Mouse (Mus musculus): Measurements from ENCODE around the gene Phlda1. TPM values are rescaled to one million over a fixed set of nuclear protein-coding genes. Genes with fewer than 3 reads are reported as not detected.

Gene Phlda1
- total RNA-seq, 2 experiments from 2014 or later: 16.9 to 18.8 TPM

- intact Hi-C loops (cut with DNase I): no loop called here
- DNase-seq (ENCODE audit: low spot score): no peak
These were observed 14.5 kb downstream of the Phlda1 start for GRCm38 (mm10) chr10:111520621-111521020.

GRCm38 (mm10) chr10:111521636-111522035 lies 15.6 kb downstream of the Phlda1 start:
- intact Hi-C loops (cut with DNase I): no loop called here
- DNase-seq (ENCODE audit: low spot score): no peak

- intact Hi-C loops (cut with DNase I): no loop called here
These were observed 16.1 kb downstream of the Phlda1 start for GRCm38 (mm10) chr10:111522230-111522629.

GRCm38 (mm10) chr10:111523894-111524293 lies 17.8 kb downstream of the Phlda1 start:
- DNase-seq (ENCODE audit: low spot score): no peak
- intact Hi-C loops (cut with DNase I): no loop called here

More at GRCm38 (mm10) chr10:111522230-111522629, 16.1 kb downstream of the Phlda1 start:
- DNase-seq (ENCODE audit: low spot score): no peak

GRCm38 (mm10) chr10:111527057-111527456 lies 21.0 kb downstream of the Phlda1 start:
- intact Hi-C loops (cut with DNase I): no loop called here

GRCm38 (mm10) chr10:111527613-111528012 lies 21.5 kb downstream of the Phlda1 start:
- intact Hi-C loops (cut with DNase I): no loop called here
- DNase-seq (ENCODE audit: low spot score): no peak

More at GRCm38 (mm10) chr10:111527057-111527456, 21.0 kb downstream of the Phlda1 start:
- DNase-seq (ENCODE audit: low spot score): no peak

- no peak for DNase-seq (ENCODE audit: low spot score)
- intact Hi-C loops (cut with DNase I): no loop called here
These were observed 22.2 kb downstream of the Phlda1 start for GRCm38 (mm10) chr10:111528283-111528682.

- DNase-seq (ENCODE audit: low spot score): no peak
- intact Hi-C loops (cut with DNase I): no loop called here
These were observed 24.3 kb downstream of the Phlda1 start for GRCm38 (mm10) chr10:111530398-111530797.

GRCm38 (mm10) chr10:111534691-111535090 lies 28.6 kb downstream of the Phlda1 start:
- intact Hi-C loops (cut with DNase I): no loop called here
- DNase-seq (ENCODE audit: low spot score): no peak

- intact Hi-C loops (cut with DNase I): no loop called here
These were observed 31.3 kb downstream of the Phlda1 start for GRCm38 (mm10) chr10:111537410-111537809.

GRCm38 (mm10) chr10:111539724-111540324 lies 33.7 kb downstream of the Phlda1 start:
- peak; percentile 23 for DNase-seq (ENCODE audit: low spot score)
- intact Hi-C loops (cut with DNase I): no loop called here

More at GRCm38 (mm10) chr10:111537410-111537809, 31.3 kb downstream of the Phlda1 start:
- DNase-seq (ENCODE audit: low spot score): no peak

GRCm38 (mm10) chr10:111540678-111541077 lies 34.6 kb downstream of the Phlda1 start:
- no peak for DNase-seq (ENCODE audit: low spot score)
- intact Hi-C loops (cut with DNase I): no loop called here

GRCm38 (mm10) chr10:111543106-111543505 lies 37.0 kb downstream of the Phlda1 start:
- DNase-seq (ENCODE audit: low spot score): no peak
- intact Hi-C loops (cut with DNase I): no loop called here

- intact Hi-C loops (cut with DNase I): loop anchor here (1.0 kb wide), 1 partner anchor 38 kb away; the partner anchor contains the start of gene Phlda1
These were observed 37.7 kb downstream of the Phlda1 start for GRCm38 (mm10) chr10:111543781-111544260.

GRCm38 (mm10) chr10:111544311-111544710 lies 38.2 kb downstream of the Phlda1 start:
- intact Hi-C loops (cut with DNase I): loop anchor here (1.0 kb wide), 1 partner anchor 38 kb away; the partner anchor contains the start of gene Phlda1
- no peak for DNase-seq (ENCODE audit: low spot score)

More at GRCm38 (mm10) chr10:111543781-111544260, 37.7 kb downstream of the Phlda1 start:
- DNase-seq (ENCODE audit: low spot score): peak; percentile 19

GRCm38 (mm10) chr10:111545648-111546047 lies 39.6 kb downstream of the Phlda1 start:
- no peak for DNase-seq (ENCODE audit: low spot score)
- intact Hi-C loops (cut with DNase I): loop anchor here (5.0 kb wide), 1 partner anchor 37 kb away; no protein-coding TSS in a partner anchor

- intact Hi-C loops (cut with DNase I): loop anchor here (5.0 kb wide), 1 partner anchor 34 kb away; no protein-coding TSS in a partner anchor
- no peak for DNase-seq (ENCODE audit: low spot score)
These were observed 41.8 kb downstream of the Phlda1 start for GRCm38 (mm10) chr10:111547881-111548372.

GRCm38 (mm10) chr10:111550075-111550695 lies 44.1 kb downstream of the Phlda1 start:
- peak; percentile 22 for DNase-seq (ENCODE audit: low spot score)
- intact Hi-C loops (cut with DNase I): no loop called here

- DNase-seq (ENCODE audit: low spot score): no peak
- intact Hi-C loops (cut with DNase I): no loop called here
These were observed 47.6 kb downstream of the Phlda1 start for GRCm38 (mm10) chr10:111553695-111554094.

GRCm38 (mm10) chr10:111554651-111555050 lies 48.6 kb downstream of the Phlda1 start:
- intact Hi-C loops (cut with DNase I): no loop called here
- no peak for DNase-seq (ENCODE audit: low spot score)

- no peak for DNase-seq (ENCODE audit: low spot score)
- intact Hi-C loops (cut with DNase I): no loop called here
These were observed 52.1 kb downstream of the Phlda1 start for GRCm38 (mm10) chr10:111558211-111558610.
